Mouse (Mus musculus) kidney, postnatal 25 days (tissue): Measurements from ENCODE around the gene Rhoa.
A peak's percentile ranks its signal among the peaks of the same experiment; 100 is the strongest.
"Not testable (repeated sequence)": the region's sequence is repeated elsewhere in the genome, so short reads cannot be mapped to it uniquely, and the experiment has no call there.

Experiments used
- DNase-seq, 2 experiments: peaks; one replicate each; pipeline ENCODE4 v3.0.0; 2021; ENCODE audit warnings: mixed read lengths in 2 of 2

Rhoa gene

GRCm38 (mm10) chr9:108305629-108306520 is at the start of gene Rhoa, which contains the start of gene Tcta:
Gene Rhoa (plus strand): TSS chr9:108306129.
Gene Tcta (minus strand): TSS chr9:108306160.
- peak; percentile 98 to 99 for DNase-seq

- DNase-seq: peak in 1 of 2 experiments; percentile 5
Measured at GRCm38 (mm10) chr9:108260526-108260925, 45.4 kb upstream of the Rhoa start.

- no peak for DNase-seq
Measured at GRCm38 (mm10) chr9:108261865-108262264, 44.1 kb upstream of the Rhoa start.

GRCm38 (mm10) chr9:108262494-108263049 is 43.4 kb upstream of the Rhoa start:
- DNase-seq: peak in 1 of 2 experiments; percentile 9

- DNase-seq: peak; percentile 72 to 90
Measured at GRCm38 (mm10) chr9:108263131-108263681, 42.7 kb upstream of the Rhoa start.

GRCm38 (mm10) chr9:108263690-108264190 is 42.2 kb upstream of the Rhoa start, which contains the start of gene Dag1:
Gene Dag1 (minus strand): TSS chr9:108263958.
- peak; percentile 100 for DNase-seq

- DNase-seq: peak; percentile 69 to 78
Measured at GRCm38 (mm10) chr9:108264191-108264921, 41.6 kb upstream of the Rhoa start.

GRCm38 (mm10) chr9:108266261-108266935 is 39.5 kb upstream of the Rhoa start:
- no peak for DNase-seq

GRCm38 (mm10) chr9:108267691-108268090 is 38.2 kb upstream of the Rhoa start:
- DNase-seq: peak; percentile 29 to 47

GRCm38 (mm10) chr9:108268701-108269100 is 37.2 kb upstream of the Rhoa start:
- DNase-seq: peak; percentile 22 to 54

- DNase-seq: peak; percentile 49 to 63
Measured at GRCm38 (mm10) chr9:108271941-108272340, 34.0 kb upstream of the Rhoa start.

GRCm38 (mm10) chr9:108272691-108273090 is 33.2 kb upstream of the Rhoa start:
- DNase-seq: no peak

GRCm38 (mm10) chr9:108273485-108273884 is 32.4 kb upstream of the Rhoa start:
- DNase-seq: no peak

GRCm38 (mm10) chr9:108274476-108275330 is 31.2 kb upstream of the Rhoa start:
- DNase-seq: peak in 1 of 2 experiments; percentile 44

- no peak for DNase-seq
Measured at GRCm38 (mm10) chr9:108275331-108275659, 30.6 kb upstream of the Rhoa start.

GRCm38 (mm10) chr9:108278697-108279450 is 27.1 kb upstream of the Rhoa start:
- DNase-seq: peak; percentile 69 to 76

GRCm38 (mm10) chr9:108280071-108280828 is 25.7 kb upstream of the Rhoa start:
- peak; percentile 73 to 88 for DNase-seq

- peak; percentile 79 to 93 for DNase-seq
Measured at GRCm38 (mm10) chr9:108284410-108284809, 21.5 kb upstream of the Rhoa start.

- not testable (repeated sequence) for DNase-seq
Measured at GRCm38 (mm10) chr9:108287526-108288238, 18.2 kb upstream of the Rhoa start.
